Mouse (Mus musculus) kidney, postnatal 0 days (tissue): ENCODE data around the gene Ciita. TPM values are rescaled to one million over a fixed set of nuclear protein-coding genes. Genes with fewer than 3 reads are reported as not detected.

Source experiments
- ATAC-seq: fragments of 200-750 bp; cut with Nextera tagmentation; replicated peaks from 2 replicates; pipeline ENCODE4 v1.8.0; 2017; ENCODE audit warnings: low read depth, moderate number of reproducible peaks, moderate TSS enrichment, moderate library complexity; ENCODE audit not compliant: low FRiP score
- DNase-seq: peaks from one replicate; pipeline ENCODE4 v3.0.0-alpha.2; 2016; ENCODE audit warnings: low spot score
- H3K27ac ChIP-seq: fragments of 300-500 bp; sonication (generic); 2 replicates; pipeline ENCODE4 v1.5.1; 2014; ENCODE audit warnings: mild to moderate bottlenecking
- H3K27me3 ChIP-seq: fragments of 300-500 bp; sonication (generic); 2 replicates; pipeline ENCODE4 v1.6.1; 2014; ENCODE audit warnings: low read length, mixed read lengths; ENCODE audit not compliant: insufficient read depth
- H3K36me3 ChIP-seq: fragments of 300-500 bp; sonication (generic); 2 replicates; pipeline ENCODE4 v1.6.1; 2014; ENCODE audit warnings: low read length, mixed read lengths; ENCODE audit not compliant: insufficient read depth
- H3K4me1 ChIP-seq: fragments of 300-500 bp; sonication (generic); replicated peaks from 2 replicates; pipeline ENCODE4 v1.6.1; 2014; ENCODE audit warnings: antibody characterized with exemption, low read length, mixed read lengths; ENCODE audit not compliant: insufficient read depth
- H3K4me2 ChIP-seq: fragments of 300-500 bp; sonication (generic); 2 replicates; pipeline ENCODE4 v1.6.1; 2014; ENCODE audit warnings: mild to moderate bottlenecking, low read length, moderate library complexity, mixed read lengths
- H3K4me3 ChIP-seq: fragments of 300-500 bp; sonication (generic); replicated peaks from 2 replicates; pipeline ENCODE4 v1.5.1; 2014; ENCODE audit warnings: low read depth, low read length
- H3K9ac ChIP-seq: fragments of 300-500 bp; sonication (generic); 2 replicates; pipeline ENCODE4 v1.6.1; 2014; ENCODE audit warnings: low read depth, low read length
- H3K9me3 ChIP-seq: fragments of 300-500 bp; sonication (generic); replicated peaks from 2 replicates; pipeline ENCODE4 v1.6.1; 2016; ENCODE audit warnings: low read length, inconsistent platforms, mixed read lengths
- CTCF ChIP-seq: IDR thresholded peaks from 2 replicates; pipeline ENCODE4 v1.5.1; 2016; ENCODE audit warnings: antibody characterized with exemption, low read depth, mild to moderate bottlenecking, moderate library complexity
- WGBS: fragments of 180-500 bp; shearing (Covaris S2); extraction: QIAGEN DNeasy Blood & Tissue Kit; methylation state at CpG from one replicate; pipeline ENCODE4 v1.1.7; 2014; 5-methylcytosine and 5-hydroxymethylcytosine counted together
- polyA plus RNA-seq: library from polyadenylated mRNA; unstranded; fragments of >200 nt; fragmentation: Nextera tagmentation; extraction: Ambion mirVana; gene quantifications from 2 replicates; pipeline ENCODE4 v1.2.1, GENCODE M21; 2015

Ciita gene
- polyA plus RNA-seq, 1 experiment from 2014 or later = 0.95 TPM

GRCm38 (mm10) chr16:10482343-10482742, 2.5 kb downstream of the Ciita start:
- 62% methylated on average over 4 of the region's 4 CpGs for WGBS

DNA sequence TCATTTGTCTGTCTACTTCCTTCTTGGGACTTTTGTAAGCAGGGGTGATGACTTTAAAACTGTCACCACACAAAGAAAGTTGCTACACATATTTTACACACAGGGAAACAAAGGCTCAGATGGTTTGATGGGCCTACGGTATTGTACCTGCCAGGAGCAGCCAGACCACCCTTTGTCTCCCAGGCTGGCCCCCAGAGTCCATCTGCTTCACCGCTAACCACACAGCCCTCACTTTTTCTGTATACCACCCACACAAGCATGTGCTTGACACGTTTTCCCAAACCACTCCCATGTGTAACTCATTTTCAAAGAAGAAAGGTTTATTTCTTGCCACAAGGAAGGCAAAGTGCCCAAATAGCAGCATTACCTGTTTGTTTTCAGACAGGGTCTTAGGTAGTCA, 7.1 kb downstream of the Ciita start:
- Histone ChIP-seq H3K4me1 (no peaks in the 10 kb centered on the region), H3K27me3 (no peaks in the 10 kb centered on the region), H3K9ac (no peak overlapping the region), H3K27ac (no peak overlapping the region), H3K4me3 (no peak overlapping the region), H3K36me3 (no peaks in the 10 kb centered on the region), H3K9me3 (no peaks in the 10 kb centered on the region), H3K4me2 (no peak overlapping the region)
- ATAC-seq (no peak), DNase-seq (no peak)
- no peak for TF ChIP-seq CTCF
- 67% methylated on average over 3 of the region's 3 CpGs for WGBS

More at GRCm38 (mm10) chr16:10482343-10482742, 2.5 kb downstream of the Ciita start:
- ATAC-seq (no peak), DNase-seq (no peak)
- Histone ChIP-seq H3K27me3 (no peaks in the 10 kb centered on the region), H3K27ac (no peak overlapping the region), H3K4me1 (no peaks in the 10 kb centered on the region), H3K9me3 (no peaks in the 10 kb centered on the region), H3K4me2 (no peak overlapping the region), H3K36me3 (no peaks in the 10 kb centered on the region), H3K4me3 (no peak overlapping the region), H3K9ac (no peak overlapping the region)
- no peak for TF ChIP-seq CTCF

DNA sequence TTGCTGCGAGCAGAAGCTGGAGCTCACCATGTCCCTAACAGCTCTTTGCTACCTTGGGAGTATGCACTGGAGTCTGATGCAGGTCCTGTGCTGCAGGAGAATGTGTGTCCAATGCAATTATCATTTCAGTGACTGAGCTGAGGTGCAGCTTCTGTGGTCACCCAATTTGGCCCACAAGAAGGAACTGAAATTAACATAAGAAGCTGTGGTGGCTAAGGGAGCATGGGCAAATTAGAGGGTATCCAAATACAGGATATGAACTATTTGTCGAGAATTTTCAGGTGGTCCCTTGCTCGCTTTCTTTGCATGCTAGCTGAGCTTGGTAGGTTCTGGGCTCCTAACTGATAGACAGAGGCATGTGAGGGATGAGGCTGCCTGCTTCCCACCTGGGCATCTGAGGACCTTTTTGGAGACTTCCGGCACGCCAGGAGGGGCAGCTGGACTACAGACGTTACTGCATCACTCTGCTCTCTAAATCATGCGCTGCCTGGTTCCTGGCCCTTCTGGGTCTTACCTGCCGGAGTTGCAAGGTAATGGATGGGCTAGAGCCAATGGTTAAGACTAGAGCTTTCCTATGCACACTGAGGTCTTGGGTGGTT, 8.1 kb downstream of the Ciita start:
- no peak overlapping the region for H3K27ac ChIP-seq
- no peak for DNase-seq
- H3K9ac ChIP-seq = no peak overlapping the region
- no peaks in the 10 kb centered on the region for H3K27me3 ChIP-seq
- TF ChIP-seq CTCF = no peak
- H3K4me1 ChIP-seq = no peaks in the 10 kb centered on the region
- ATAC-seq = no peak
- no peaks in the 10 kb centered on the region for H3K9me3 ChIP-seq
- H3K36me3 ChIP-seq = no peaks in the 10 kb centered on the region
- H3K4me2 ChIP-seq = no peak overlapping the region
- H3K4me3 ChIP-seq = no peak overlapping the region
- WGBS = 88% methylated on average over 8 of the region's 8 CpGs

GRCm38 (mm10) chr16:10488769-10489481, 9.1 kb downstream of the Ciita start:
- no peak for DNase-seq
- ATAC-seq = no peak
- Histone ChIP-seq H3K4me1 (no peaks in the 10 kb centered on the region), H3K4me2 (no peak overlapping the region; the same call in 1 of the 2 replicates), H3K27me3 (no peaks in the 10 kb centered on the region), H3K27ac (no peak overlapping the region), H3K9me3 (no peaks in the 10 kb centered on the region), H3K9ac (no peak overlapping the region), H3K4me3 (no peak overlapping the region), H3K36me3 (no peaks in the 10 kb centered on the region)
- TF ChIP-seq CTCF = no peak
- 59% methylated on average over 7 of the region's 7 CpGs for WGBS

GRCm38 (mm10) chr16:10489483-10489882, 9.6 kb downstream of the Ciita start:
- peak overlapping the region; percentile 48 for H3K4me2 ChIP-seq
- TF ChIP-seq CTCF = no peak
- DNase-seq = peak; percentile 40
- H3K9ac ChIP-seq = peak overlapping the region; percentile 27; the same call in 1 of the 2 replicates
- no peaks in the 10 kb centered on the region for H3K9me3 ChIP-seq
- no peaks in the 10 kb centered on the region for H3K4me1 ChIP-seq
- WGBS = 2% methylated on average over 9 of the region's 9 CpGs
- H3K27ac ChIP-seq = peak overlapping the region; percentile 71
- ATAC-seq = no peak
- H3K36me3 ChIP-seq = no peaks in the 10 kb centered on the region
- H3K4me3 ChIP-seq = peak overlapping the region; percentile 16; the same call in 1 of the 2 replicates
- no peaks in the 10 kb centered on the region for H3K27me3 ChIP-seq

DNA sequence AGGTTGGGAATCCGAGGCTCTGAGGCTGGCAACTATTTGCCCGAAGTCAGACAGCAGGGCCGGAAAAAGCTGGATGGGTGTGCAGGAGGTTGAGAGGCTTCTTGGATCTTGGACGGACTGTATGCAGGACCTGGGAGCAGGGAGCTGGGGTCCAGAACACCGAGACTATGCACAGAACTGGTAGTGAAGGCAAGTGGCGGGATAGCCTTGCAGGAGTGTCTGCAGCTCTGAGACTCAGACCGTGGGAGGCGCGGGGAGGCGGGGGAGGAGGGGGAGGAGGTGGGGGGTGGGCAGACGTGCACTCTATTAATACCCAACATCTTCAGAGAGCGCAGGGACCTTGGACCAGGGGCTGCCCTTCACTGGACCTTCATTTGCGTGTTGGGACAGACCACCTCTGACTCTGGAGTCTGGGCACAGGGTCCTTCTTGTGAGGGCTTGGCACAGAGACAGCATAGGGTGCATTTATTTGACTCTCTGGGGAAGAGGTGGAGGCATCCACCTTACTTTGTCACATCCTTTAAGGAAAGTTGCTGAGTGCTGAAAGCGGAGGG, 10.1 kb downstream of the Ciita start:
- no peak for TF ChIP-seq CTCF
- no peak for DNase-seq
- ATAC-seq = peak; percentile 86
- Histone ChIP-seq H3K9me3 (no peaks in the 10 kb centered on the region), H3K4me2 (peak overlapping the region; percentile 48), H3K4me3 (peak overlapping the region; percentile 16; the same call in 1 of the 2 replicates), H3K9ac (peak overlapping the region; percentile 27; the same call in 1 of the 2 replicates), H3K4me1 (no peaks in the 10 kb centered on the region), H3K27ac (peak overlapping the region; percentile 71), H3K36me3 (no peaks in the 10 kb centered on the region), H3K27me3 (no peaks in the 10 kb centered on the region)
- 12% methylated on average over 14 of the region's 14 CpGs for WGBS
